Mouse (Mus musculus): ENCODE results near the gene Tgfb1i1.

Tgfb1i1 gene

DNA sequence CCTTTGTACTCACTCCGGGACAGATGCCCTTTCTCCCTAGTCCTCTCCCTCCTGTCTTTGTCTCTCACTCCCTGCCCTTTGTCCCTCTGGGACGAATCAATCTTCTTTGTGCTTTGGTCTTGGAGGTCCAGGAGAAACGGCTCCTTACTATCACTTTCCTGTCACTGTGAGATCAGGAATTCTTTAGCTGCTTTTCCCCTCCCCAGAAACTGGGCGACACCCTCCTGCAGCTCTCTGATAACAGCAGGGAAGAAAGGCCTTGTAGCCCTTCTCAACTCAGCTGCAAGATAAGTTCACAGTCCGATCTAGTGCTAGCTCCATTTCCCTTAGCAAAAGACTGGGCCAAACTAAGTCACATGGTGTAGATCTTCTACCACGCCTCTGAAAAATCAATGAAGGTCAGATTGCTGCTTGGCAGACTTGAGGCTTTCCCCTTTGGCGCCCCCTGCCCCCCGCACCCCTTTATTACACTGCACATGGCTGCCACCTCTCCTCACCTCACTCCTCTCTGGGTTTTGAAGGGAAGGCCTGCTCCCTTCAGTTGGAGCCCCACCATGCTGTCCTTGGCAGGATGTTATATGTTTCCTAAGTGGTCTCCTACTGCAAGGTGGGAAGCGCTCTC lies 42.4 kb downstream of the Tgfb1i1 start:
- peak; percentile 75 for DNase-seq (ENCODE audit: low read depth)

DNA sequence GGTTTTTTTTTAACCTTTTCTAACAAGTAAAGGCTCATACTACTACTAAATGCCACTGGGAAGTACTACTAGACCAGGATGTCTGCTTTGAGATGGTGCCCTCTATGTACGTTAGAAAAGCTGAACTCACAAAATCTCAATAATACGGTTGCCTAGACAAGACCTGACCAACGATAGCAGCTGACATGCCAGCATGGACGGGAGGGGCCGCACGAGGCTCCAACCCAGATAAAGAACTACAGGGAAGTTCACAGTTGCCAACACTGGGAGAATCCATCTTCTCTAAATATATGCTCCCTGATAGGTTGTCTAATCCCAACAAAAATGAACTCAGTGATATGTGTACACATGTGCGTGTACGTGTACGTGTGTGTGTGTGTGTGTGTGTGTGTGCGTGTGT lies 48.2 kb downstream of the Tgfb1i1 start:
- DNase-seq (ENCODE audit: low read depth), result no peak

DNA sequence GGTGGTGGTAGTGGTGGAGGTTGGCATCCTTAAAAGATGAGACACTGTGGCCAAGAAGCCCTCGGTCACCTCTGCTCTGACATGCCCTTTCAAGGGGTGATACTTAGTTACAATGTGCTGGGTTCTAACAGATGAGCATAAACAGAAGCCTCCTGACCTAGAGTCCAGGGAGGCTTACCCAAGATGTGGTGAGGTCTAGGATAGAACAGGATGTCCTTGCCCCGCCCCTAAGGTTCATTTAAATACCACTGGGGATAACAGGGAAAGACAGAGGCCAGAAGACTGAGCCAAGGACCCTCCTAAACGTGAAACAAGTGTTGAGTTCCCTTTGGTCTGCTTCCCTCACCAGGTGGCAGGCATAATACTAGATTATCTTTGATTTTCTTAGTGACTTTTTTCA lies 49.9 kb downstream of the Tgfb1i1 start:
- DNase-seq (ENCODE audit: low read depth), result no peak

DNA sequence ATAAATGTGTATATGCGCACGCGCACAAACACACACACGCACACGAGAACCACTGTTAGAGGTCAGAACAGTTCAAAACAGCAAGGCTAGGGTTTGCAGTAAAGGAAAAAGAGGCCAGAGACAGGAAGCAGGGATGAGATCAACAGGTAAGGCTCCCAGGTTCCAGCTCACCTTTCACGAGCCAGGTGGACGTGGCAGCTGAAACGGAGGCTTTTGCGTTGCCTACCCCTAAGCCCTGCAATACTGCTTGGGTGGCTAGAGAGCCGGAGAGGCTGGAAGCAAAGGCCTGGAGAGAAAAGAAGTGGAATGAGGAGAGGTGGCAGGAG lies 50.6 kb downstream of the Tgfb1i1 start:
- DNase-seq (ENCODE audit: low read depth), result no peak

DNA sequence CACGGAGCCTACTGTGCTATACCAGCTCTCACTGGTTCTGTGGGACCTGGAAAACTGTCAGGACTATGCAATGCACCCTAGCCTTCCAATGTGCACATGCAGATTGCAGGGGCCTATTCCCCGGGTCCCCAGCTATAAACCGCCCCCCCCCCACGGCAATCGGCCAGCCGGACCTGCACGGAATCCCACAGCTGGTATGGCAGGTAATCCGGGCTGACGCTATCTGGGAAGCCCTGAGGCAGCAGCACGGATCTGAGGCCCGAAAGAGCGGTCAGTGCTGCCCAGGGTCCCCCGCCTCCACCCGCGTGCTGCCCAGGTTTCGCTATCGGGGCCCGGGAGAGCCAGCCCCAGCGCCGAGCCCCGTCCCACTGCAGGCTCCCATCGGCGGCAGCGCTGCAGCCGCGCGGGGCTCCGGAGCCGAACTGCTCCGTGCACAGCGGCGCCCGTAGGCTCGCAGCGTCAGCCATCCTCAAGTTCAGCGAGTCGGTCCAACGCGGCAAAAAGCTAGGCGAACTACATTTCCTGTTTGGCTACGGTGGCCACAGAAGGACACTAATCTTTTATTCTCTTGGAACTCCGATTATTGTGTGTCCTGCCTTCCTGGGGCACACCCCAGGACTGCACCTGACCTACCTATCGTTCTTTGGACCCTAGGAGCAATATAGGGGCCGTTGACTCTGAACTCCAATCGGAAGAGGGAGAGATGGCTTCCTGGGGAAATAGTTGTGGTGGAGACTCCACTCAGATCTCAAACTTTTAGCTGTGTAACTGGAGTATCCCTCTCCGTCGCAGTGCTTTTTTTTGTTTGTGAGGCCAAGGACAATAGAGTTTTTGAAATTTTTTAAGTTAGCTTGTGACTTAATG lies 51.2 kb downstream of the Tgfb1i1 start, which contains the start of gene BC017158:
Gene BC017158 (minus strand): TSS at position 554 of the 864 bp plus-strand sequence.
- peak; percentile 75 for DNase-seq (ENCODE audit: low read depth)

DNA sequence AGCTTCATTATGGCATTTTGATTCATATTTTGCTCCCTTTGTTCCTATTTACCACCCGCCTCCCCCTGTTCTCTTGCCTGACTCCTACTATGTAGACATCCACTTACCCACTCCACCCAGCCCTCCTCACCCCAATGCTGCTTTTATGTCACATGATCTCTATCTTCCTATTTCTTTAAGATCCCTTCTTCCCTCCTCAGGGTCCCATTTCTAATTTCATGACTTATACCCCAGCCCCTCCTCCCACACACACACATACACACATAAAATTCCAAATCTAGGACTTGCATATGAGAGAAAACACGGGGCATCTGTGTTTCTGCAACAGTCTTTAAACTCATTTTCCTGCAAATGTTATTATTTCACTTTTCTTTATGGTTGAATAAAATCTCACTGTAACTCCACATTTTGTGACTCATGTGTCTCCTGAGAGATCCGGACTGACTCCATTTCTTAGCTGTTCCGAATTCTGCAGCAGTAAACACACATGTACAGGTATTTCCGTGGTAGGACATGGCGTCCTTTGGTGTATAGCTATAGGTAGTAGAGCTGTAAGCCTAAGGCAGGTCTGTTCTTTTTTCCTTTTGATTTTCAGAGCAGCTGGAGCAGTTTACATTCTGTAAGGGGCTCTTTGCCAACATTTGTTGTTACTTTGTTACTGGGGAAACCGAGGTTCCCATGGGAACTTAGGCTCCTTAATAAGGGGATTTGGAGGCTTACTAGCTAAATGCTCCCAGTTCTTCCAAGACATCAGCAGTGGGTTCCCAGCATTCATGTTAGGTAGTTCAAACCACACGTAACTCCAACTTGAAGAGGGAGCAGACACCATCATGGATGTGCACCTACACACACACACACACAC lies 52.1 kb downstream of the Tgfb1i1 start:
- DNase-seq (ENCODE audit: low read depth), result no peak

DNA sequence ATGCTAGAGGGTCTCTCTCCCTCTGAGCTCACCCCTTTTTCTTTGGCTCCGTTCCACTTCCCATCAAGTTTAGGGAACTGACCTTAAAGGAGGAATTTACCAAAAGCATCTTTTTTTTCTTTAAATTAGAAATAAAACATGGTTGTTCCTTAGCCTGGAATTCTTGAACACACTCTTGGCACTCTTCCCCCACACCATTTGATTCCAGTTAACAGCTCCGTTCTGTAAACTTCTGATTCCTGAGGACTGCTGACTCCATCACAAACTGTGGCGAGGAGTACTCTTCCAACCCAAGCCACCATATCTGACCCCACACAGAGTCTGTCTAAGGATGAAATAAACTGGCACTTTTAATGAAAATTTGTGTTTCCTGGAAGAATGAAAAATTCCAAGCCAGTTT lies 54.3 kb downstream of the Tgfb1i1 start:
- DNase-seq (ENCODE audit: low read depth), result no peak

DNA sequence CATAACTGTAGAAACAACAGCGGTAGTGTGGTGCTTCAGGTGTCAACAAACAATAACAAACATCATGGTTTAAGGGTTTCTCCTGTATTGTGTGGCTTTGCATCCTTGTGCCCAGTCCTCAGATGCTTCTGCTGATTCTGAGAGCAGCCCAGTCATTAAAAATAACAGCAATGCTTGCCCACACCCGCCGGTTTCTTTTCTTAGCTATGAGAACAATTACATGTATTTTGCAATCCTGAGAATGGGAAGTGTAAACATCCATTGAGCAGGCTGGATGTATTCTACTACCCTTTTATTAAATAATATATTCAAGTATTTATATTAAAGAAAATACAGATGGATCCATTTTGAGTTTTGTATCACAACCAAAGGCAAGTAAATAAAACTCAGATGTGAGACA lies 55.5 kb downstream of the Tgfb1i1 start:
- DNase-seq (ENCODE audit: low read depth), result no peak

DNA sequence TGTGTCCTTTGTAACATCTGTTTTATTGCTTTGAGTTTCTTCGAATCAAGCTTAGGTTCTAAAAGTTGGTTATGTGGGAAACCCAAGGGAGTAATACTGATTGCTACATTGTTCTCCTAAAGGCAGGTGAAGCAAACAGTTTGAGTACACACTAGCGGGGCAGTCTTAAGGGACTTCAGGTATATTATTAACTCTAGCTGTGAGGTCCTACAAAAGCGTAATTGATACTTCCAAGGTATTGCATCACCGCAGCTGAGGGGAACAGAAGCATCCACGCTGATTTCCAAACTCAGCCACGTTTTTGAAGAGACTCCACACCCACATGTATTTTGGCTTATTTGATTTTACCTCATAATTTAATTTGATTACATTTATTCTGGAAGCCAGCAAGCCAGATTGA lies 57.6 kb downstream of the Tgfb1i1 start:
- DNase-seq (ENCODE audit: low read depth), result no peak

DNA sequence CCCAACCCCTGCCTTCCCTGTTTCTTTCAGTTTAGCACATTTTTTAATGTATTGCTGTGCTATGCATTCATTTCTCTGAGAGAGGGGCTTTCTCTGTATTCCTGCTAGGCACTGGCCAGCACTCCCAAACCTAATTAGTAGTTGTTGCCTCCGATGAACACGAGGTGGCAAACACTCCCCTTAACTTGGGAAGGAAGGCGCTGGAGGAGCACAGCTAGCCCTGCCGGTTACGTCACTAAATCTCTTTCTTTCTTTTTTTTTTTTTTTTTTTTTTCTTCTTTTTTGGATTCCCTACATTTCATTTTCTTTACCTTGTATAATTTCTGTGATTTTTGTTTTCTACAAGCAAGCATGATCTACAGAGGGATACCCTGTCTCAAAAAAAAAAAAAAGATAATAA lies 58.3 kb downstream of the Tgfb1i1 start:
- DNase-seq (ENCODE audit: low read depth), result no peak

All from c-Kit-positive CD71-positive TER-119-negative erythroid progenitor cells, embryonic 14.5 days (primary cell).